Mouse (Mus musculus) spleen, postnatal 36 days (tissue): ENCODE results near the gene Frmd4a.
"Not testable (repeated sequence)": the region's sequence is repeated elsewhere in the genome, so short reads cannot be mapped to it uniquely, and the experiment has no call there.

Experiments
- DNase-seq, 2 experiments: peaks; one replicate each; pipeline ENCODE4 v3.0.0; 2022; ENCODE audit warnings: low spot score in 2 of 2, mixed read lengths in 1 of 2

Gene Frmd4a

GRCm38 (mm10) chr2:4552486-4552885 lies 535.0 kb downstream of the Frmd4a start:
- no peak for DNase-seq

- no peak for DNase-seq
Measured at GRCm38 (mm10) chr2:4555221-4555631, 537.7 kb downstream of the Frmd4a start.

- DNase-seq = no peak
Measured at GRCm38 (mm10) chr2:4556188-4556587, 538.7 kb downstream of the Frmd4a start.

GRCm38 (mm10) chr2:4557028-4557427 lies 539.5 kb downstream of the Frmd4a start:
- no peak for DNase-seq

GRCm38 (mm10) chr2:4557466-4557865 lies 539.9 kb downstream of the Frmd4a start:
- no peak for DNase-seq

GRCm38 (mm10) chr2:4558651-4559203 lies 541.2 kb downstream of the Frmd4a start:
- DNase-seq = no peak

GRCm38 (mm10) chr2:4559211-4559882 lies 541.8 kb downstream of the Frmd4a start:
- peak; percentile 59 to 65 for DNase-seq

GRCm38 (mm10) chr2:4559883-4560247 lies 542.3 kb downstream of the Frmd4a start:
- peak; percentile 18 to 39 for DNase-seq

GRCm38 (mm10) chr2:4560516-4560915 lies 543.0 kb downstream of the Frmd4a start:
- not testable (repeated sequence) for DNase-seq

GRCm38 (mm10) chr2:4561196-4561595 lies 543.7 kb downstream of the Frmd4a start:
- peak; percentile 36 to 61 for DNase-seq

GRCm38 (mm10) chr2:4562373-4562772 lies 544.9 kb downstream of the Frmd4a start:
- no peak for DNase-seq

GRCm38 (mm10) chr2:4562826-4563225 lies 545.3 kb downstream of the Frmd4a start:
- no peak for DNase-seq

GRCm38 (mm10) chr2:4563322-4563721 lies 545.8 kb downstream of the Frmd4a start:
- DNase-seq = no peak

- no peak for DNase-seq
Measured at GRCm38 (mm10) chr2:4566260-4566955, 548.9 kb downstream of the Frmd4a start.

- DNase-seq = no peak
Measured at GRCm38 (mm10) chr2:4566956-4567680, 549.6 kb downstream of the Frmd4a start.

- no peak for DNase-seq
Measured at GRCm38 (mm10) chr2:4568967-4569366, 551.5 kb downstream of the Frmd4a start.

- DNase-seq = no peak
Measured at GRCm38 (mm10) chr2:4570186-4570861, 552.8 kb downstream of the Frmd4a start.

GRCm38 (mm10) chr2:4572498-4573263 lies 555.2 kb downstream of the Frmd4a start:
- DNase-seq = peak in 1 of 2 experiments; percentile 41

- DNase-seq = peak in 1 of 2 experiments; percentile 15
Measured at GRCm38 (mm10) chr2:4573386-4573785, 555.9 kb downstream of the Frmd4a start.

GRCm38 (mm10) chr2:4574251-4574650 lies 556.7 kb downstream of the Frmd4a start:
- no peak for DNase-seq

- DNase-seq = no peak
Measured at GRCm38 (mm10) chr2:4575163-4575562, 557.6 kb downstream of the Frmd4a start.
